Mouse (Mus musculus) heart, postnatal 14 days (tissue): Measurements from ENCODE around the gene Gsta4. TPM values are rescaled to one million over a fixed set of nuclear protein-coding genes. Genes with fewer than 3 reads are reported as not detected.

Experiments used
- DNase-seq, 2 experiments: peaks; one replicate each; pipeline ENCODE4 v3.0.0; 2021 to 2022
- intact Hi-C: fragments of 180-260 bp; cut with DNase I; formaldehyde crosslinking; loops from one replicate; pipeline ENCODE4 v1.15.1; 2025
- total RNA-seq, 2 experiments: library from RNA; stranded (reverse); gene quantifications; 2 replicates each; pipeline ENCODE4 v1.2.3; 2021

Gsta4 gene
- total RNA-seq, 2 experiments from 2014 or later = 60.1 to 70.6 TPM

DNA sequence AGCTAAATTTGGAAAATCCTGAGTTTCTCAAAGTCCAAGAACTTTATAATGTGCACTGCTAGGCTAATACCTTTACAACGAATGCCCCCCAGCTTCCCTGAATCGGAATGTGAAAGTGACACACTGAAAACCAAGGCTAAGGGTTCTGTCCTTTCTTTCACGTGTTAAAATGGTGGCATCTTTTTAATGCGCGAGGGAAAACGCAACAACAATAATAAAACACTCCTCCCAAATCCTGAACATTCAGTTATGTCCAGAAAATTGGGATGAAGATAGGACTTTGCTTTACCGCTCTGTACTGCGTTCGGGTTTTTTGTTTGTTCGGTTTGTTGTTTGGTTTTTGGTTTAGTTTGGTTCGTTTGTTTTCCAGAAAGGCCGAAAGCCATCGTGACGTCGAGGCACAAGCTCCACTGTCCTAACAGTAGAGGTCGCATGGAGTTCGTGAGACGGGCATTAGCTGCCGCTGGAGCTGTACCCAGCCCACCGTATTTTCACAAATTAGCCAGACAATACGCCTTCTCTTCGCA lies 6.3 kb upstream of the Gsta4 start:
- intact Hi-C loops = no loop called here
- peak; percentile 47 to 68 for DNase-seq

- DNase-seq = no peak
- intact Hi-C loops = no loop called here
These were observed 5.7 kb upstream of the Gsta4 start for GRCm38 (mm10) chr9:78176831-78177230.

DNA sequence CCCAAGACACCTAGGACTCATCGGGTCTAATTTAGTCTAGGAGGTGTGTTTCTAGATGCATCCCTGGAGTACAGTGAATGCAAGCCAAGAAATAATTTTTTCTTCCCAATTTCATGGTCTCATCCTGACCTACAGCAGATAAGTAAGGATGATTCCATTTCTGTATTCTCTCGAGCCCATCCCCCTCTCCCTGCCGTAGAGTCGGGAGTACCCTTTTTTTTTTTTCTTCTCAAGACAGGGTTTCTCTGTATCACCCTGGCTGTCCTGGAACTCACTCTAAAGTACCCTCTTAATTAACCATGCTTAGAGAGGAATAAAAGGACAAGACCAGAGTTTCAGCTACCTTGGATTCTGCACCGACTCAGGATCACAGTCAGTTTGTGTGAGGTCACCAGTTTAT lies 4.4 kb upstream of the Gsta4 start:
- no peak for DNase-seq
- intact Hi-C loops = no loop called here

DNA sequence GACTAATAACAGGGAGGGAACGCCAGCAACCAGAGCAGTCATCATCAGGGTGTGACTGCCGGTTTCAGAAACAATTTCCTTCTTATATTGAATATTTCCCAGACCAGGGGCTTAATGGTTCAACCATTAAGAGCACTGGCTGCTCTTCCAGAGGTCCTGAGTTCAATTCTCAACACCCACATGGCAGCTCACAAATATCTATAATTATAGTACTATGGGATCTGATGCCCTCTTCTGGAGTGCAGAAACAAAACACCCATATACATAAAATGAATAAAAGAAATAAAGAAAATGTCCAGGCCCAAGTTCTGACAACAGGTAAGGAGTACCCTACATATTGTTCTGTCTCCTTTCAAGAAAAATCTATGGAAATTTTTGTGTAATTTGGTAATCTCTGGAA lies 3.5 kb upstream of the Gsta4 start:
- intact Hi-C loops = no loop called here

GRCm38 (mm10) chr9:78185686-78186085 lies 3.1 kb downstream of the Gsta4 start:
- intact Hi-C loops = no loop called here
- DNase-seq = no peak

More for the DNA sequence above, 3.5 kb upstream of the Gsta4 start:
- DNase-seq = no peak

DNA sequence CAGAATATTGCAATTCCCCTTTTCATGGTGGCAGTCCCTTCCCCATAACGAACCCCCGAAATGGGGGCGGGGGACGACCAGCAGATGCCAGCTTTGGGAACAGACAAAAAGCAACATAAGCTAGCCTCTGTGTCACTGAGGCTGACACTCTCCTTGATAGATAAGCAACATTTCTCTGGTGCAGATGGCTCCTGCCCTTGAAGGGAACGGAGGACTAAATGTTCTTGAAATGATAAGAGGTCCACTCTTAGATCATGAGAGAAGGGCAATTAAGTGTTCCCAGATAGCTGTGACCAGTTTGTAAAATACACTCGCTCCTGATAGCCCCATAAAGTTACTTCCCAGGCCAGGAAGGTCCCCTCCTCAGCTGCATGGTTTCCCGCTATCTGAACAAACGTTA lies 6.3 kb downstream of the Gsta4 start:
- intact Hi-C loops = no loop called here
- DNase-seq = no peak

DNA sequence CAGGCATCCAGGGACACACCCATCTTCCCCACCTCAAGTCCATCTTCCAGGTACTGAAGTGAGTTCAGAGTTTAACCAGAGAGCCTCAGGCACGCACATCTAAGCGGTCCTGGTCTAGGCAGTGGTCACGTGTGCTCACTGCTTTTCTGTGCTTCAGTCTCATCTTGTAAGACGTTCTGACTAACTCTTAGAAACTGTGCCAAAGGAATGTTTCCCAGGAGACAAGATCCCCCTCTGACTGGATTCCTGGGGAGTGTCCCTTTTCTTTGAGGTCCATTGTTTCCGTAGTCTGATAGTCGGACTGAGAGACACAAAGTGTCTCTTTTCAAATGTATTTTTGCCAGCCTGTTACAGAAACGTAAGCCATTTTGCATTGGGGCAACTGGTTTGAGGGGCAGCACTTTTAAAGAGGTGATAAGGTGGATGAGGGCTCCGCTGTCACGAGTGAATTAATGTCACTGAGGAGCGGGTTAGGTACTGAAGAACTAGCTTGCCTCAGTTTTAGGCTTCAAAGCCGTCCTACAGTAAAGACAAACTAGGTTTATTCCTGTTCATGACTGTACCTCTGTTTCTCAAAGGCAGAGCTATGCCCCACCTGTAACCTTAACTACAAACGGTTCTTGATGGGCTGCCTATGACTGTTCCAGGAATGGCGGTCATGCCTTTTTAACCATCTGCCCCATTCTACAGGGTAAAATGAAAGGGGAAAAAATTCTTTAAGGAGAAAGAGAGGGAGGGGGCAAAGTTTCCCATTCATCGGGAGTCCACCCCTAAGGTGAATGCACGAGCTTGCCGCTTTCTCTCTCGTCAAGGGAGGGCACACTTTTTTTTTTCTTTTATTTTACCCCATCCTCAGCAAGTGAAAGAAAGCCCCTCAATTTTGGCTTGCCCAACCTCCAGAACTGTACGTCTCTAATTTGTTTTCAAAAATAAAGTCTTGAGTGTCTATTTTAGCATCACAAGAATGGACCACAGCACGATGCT lies 8.4 kb downstream of the Gsta4 start:
- no peak for DNase-seq
- intact Hi-C loops = loop anchor here (5.0 kb wide), 1 partner anchor 79 kb away; no protein-coding TSS in a partner anchor

DNA sequence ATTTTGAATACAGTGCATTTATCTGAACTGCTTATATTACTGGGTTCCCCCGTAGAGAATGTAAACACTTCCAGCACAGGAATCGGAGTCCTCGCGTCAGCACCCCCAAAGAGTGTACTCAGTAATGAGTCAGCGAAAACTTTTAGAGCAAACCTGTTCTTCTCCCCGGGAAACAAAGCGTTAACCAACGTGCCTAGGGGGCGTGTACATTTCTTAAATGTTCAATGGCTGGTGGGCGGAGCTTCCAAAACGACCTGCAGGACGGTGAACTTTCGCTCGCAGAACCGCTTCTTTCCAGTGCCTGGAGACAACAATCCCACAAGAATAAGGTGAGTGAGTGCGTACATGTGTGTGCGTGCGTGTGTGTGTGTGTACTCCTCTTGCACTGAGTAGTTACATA lies 9.2 kb downstream of the Gsta4 start:
- intact Hi-C loops = loop anchor here (5.0 kb wide), 1 partner anchor 79 kb away; no protein-coding TSS in a partner anchor
- DNase-seq = peak; percentile 35 to 67

DNA sequence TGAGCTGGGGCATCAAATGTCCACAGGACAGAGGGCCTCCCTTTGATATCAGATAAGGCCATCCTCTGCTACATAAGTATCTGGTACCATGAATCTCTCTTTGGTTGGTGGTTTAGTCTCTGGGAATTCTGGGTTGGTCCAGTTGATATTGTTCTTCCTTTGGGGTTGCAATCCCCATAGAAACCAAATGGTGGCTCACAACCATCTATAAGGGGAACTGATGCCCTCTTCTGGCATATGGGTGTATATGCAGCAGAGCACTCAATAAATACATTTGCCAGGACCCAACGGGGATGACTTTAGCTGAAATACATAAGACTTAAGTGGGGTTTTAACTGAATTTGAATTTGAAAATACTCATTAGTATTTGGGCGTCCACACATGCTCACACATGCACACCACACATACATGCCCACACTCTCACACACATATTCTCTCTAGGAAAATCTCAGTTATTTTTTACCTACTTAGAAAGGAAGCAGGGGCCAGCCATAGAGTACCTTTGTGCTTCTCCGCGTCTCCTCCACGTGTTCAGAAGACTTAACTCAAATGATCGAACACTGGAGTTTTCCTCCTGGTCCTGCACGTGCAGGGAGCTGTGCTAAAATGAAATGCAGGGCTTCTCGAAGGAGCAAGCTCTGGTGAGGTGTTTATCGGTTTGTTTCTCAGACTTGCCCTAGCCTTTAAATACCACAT lies 11.5 kb downstream of the Gsta4 start:
- intact Hi-C loops = loop anchor here (5.0 kb wide), 1 partner anchor 82 kb away; no protein-coding TSS in a partner anchor
- DNase-seq = peak; percentile 30 to 67

DNA sequence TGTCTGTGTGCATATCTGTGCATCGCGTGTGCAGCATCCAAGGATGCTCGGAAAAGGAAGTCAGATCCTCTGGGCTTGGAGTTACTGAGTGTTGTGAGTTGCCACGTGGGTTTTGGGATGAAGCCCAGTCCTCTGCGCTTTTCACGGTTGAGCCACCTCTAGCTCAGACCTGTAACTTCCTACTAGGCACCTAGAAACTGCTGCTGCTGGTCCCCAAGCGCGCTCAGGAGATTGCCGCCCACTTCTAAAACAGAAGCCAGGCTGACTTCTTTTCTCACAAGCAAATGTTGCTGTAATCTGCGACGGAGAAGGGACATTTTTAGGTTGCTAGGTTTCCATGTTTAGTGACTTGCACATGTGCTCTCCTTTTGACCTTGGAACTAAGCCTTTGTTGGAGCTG lies 12.5 kb downstream of the Gsta4 start:
- DNase-seq = no peak
- intact Hi-C loops = no loop called here

DNA sequence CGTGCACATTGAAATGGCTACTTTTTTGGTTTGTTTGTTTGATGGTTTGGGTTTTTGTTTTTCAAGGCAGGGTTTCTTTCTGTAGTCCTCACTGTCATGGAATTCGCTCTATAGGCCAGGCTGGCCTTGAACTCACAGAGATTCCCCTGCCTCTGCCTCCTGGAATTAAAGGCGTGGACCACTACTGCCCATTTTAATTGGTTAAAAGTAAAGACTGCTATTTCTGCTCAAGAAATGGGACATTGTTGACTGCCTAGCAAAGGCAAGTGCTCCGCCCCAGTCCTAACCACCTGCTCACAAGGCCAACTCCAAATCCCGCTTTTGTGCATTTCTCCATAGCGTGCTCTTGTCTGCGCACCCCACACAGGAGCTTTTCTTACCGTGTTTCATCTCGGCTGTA lies 15.2 kb downstream of the Gsta4 start:
- no peak for DNase-seq
- intact Hi-C loops = no loop called here

GRCm38 (mm10) chr9:78204194-78204593 lies 21.6 kb downstream of the Gsta4 start:
- no peak for DNase-seq
- intact Hi-C loops = no loop called here

DNA sequence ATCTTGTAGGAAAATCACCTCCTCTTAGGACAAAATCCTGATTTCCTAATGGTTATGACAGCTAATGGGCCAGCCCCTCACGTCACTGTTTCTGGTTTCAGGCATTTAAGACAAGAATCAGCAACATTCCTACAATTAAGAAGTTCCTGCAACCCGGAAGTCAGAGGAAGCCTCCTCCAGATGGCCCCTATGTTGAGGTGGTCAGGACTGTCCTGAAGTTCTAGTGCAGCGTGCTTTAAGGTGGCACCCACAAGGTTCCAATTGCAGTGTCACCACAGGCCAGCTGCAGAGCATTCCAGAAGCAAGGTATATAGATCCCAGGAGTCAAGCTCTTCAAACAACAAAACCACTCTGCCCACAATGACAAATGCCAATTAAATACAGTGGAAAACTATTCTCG lies 26.4 kb downstream of the Gsta4 start:
- intact Hi-C loops = no loop called here

DNA sequence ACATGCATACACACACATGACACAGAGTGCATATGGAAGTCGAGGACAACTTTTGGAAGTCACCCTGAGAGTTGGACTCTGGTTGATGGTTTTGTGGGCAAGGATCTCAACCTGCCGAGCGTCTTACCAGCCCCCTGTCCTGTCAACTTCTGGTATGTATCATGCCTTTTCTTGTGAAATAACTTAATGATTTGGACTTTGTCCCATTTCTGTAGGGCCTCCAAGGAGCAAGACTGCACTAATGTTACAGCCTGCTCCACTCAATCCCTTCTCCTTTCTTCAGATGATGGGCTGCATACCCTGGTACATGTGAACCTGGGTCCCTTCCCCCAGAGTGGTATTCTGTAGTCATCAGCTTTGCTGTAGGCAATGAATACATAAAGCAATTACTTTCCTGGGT lies 27.5 kb downstream of the Gsta4 start:
- intact Hi-C loops = no loop called here
- DNase-seq = no peak

More for the DNA sequence above, 26.4 kb downstream of the Gsta4 start:
- DNase-seq = no peak

DNA sequence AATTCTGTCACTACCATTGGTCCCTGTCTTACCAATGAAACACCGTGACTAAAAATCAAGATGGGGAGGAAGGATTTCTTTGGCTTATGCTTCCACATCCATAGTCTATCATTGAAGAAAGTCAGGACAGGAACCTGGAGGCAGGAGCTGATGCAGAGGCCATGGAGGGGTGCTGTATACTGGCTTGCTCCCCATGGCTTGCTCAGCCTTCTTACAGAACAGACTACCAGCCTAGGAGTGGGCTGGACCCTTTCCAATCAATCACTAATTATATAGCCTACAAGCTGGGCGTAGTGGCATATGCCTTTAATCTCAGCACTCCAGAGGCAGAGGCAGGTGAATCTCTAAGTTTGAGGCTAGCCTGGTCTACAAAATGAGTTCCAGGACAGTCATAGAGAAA lies 28.2 kb downstream of the Gsta4 start:
- no peak for DNase-seq
- intact Hi-C loops = no loop called here

- no peak for DNase-seq
- intact Hi-C loops = no loop called here
These were observed 28.9 kb downstream of the Gsta4 start for GRCm38 (mm10) chr9:78211521-78211920.

- intact Hi-C loops = no loop called here
- DNase-seq = peak; percentile 20 to 37
These were observed 29.9 kb downstream of the Gsta4 start for GRCm38 (mm10) chr9:78212341-78213049.

DNA sequence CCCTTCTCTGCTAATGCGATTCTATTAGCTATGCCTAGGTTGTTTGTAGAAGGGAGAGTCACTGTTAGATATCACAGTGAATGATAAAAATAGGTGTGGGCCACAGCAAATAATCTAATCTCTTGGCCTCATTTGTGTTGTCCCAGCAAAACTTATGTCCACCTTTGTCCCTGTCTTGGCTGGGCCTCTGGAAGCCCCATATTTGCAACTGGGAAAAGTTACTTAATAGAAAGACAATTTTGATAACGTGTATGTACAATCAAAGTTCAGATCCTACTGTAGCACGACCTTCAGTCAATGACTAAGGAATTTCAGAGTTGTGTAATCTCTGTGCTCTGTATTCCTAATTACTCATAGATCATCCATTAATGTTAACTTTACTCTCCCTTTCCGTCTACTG lies 34.5 kb downstream of the Gsta4 start:
- intact Hi-C loops = no loop called here
- DNase-seq = no peak

GRCm38 (mm10) chr9:78222616-78223015 lies 40.0 kb downstream of the Gsta4 start:
- intact Hi-C loops = no loop called here
- DNase-seq = no peak

- DNase-seq = no peak
- intact Hi-C loops = no loop called here
These were observed 40.8 kb downstream of the Gsta4 start for GRCm38 (mm10) chr9:78223221-78223902.
